Mouse (Mus musculus) C2C12 (cell line): ENCODE data around the gene Cdk5r1. TPM values are rescaled to one million over a fixed set of nuclear protein-coding genes. Genes with fewer than 3 reads are reported as not detected.

Experiments
- H3K27me3 ChIP-seq: one replicate; pipeline ENCODE4 v1.6.1; 2011; ENCODE audit not compliant: control insufficient read depth, insufficient read depth, insufficient read length
- H3K36me3 ChIP-seq: one replicate; pipeline ENCODE4 v1.6.1; 2011; ENCODE audit not compliant: control insufficient read depth, insufficient read depth
- H3K4me3 ChIP-seq: one replicate; pipeline ENCODE4 v1.5.1; 2011; ENCODE audit warnings: mild to moderate bottlenecking, control low read depth; ENCODE audit not compliant: poor library complexity, insufficient read depth, severe bottlenecking
- H3K79me2 ChIP-seq: one replicate; pipeline ENCODE4 v1.6.1; 2011; ENCODE audit not compliant: control insufficient read depth, insufficient read depth
- H3K79me3 ChIP-seq: one replicate; pipeline ENCODE4 v1.6.1; 2011; ENCODE audit warnings: low read depth, control low read depth
- H3ac ChIP-seq: one replicate; pipeline ENCODE3; 2011; ENCODE audit warnings: low read depth; ENCODE audit not compliant: control insufficient read depth, insufficient read length
- CEBPB ChIP-seq: IDR thresholded peaks from one replicate; pipeline ENCODE4 v1.6.1; 2011; ENCODE audit warnings: low read depth, mild to moderate bottlenecking, control low read depth, moderate library complexity
- CTCF ChIP-seq: IDR thresholded peaks from one replicate; pipeline ENCODE4 v1.5.1; 2011; ENCODE audit not compliant: control insufficient read depth, insufficient read depth, insufficient read length
- FOSL1 ChIP-seq: IDR thresholded peaks from one replicate; pipeline ENCODE4 v1.8.0; 2011; ENCODE audit warnings: mild to moderate bottlenecking, low read length; ENCODE audit not compliant: poor library complexity, insufficient read depth, severe bottlenecking
- MAX ChIP-seq: IDR thresholded peaks from one replicate; pipeline ENCODE4 v1.6.1; 2011; ENCODE audit warnings: mild to moderate bottlenecking, control low read depth
- MYOD1 ChIP-seq: IDR thresholded peaks from one replicate; pipeline ENCODE4 v1.6.1; 2011; ENCODE audit warnings: low read depth; ENCODE audit not compliant: control insufficient read depth, insufficient read length
- MYOG ChIP-seq: IDR thresholded peaks from one replicate; pipeline ENCODE4 v1.6.1; 2011; ENCODE audit not compliant: control insufficient read depth, insufficient read length; ENCODE audit errors: extremely low read depth
- USF1 ChIP-seq: IDR thresholded peaks from one replicate; pipeline ENCODE4 v1.6.1; 2011; ENCODE audit warnings: low read depth, mild to moderate bottlenecking, control low read depth, moderate library complexity
- polyA plus RNA-seq: library from polyadenylated mRNA; unstranded; fragments of >200 nt; fragmentation: generic; extraction: Trizol; gene quantifications from one replicate; pipeline ENCODE4 v1.2.1, GENCODE M21; 2012; ENCODE audit warnings: missing spikeins

Cdk5r1 gene
- polyA plus RNA-seq, 1 experiment = 4.7 TPM

- TF ChIP-seq CEBPB (no peak), MYOG (no peak), CTCF (no peak), MYOD1 (no peak), USF1 (no peak), MAX (no peak), FOSL1 (no peak)
- H3ac ChIP-seq = no peak overlapping the region
- peaks cover 50% of the 10 kb centered on the region for H3K79me2 ChIP-seq
- peaks cover 30% of the 10 kb centered on the region for H3K36me3 ChIP-seq
- H3K79me3 ChIP-seq = peaks cover 31% of the 10 kb centered on the region
- H3K27me3 ChIP-seq = no peaks in the 10 kb centered on the region
- no peak overlapping the region for H3K4me3 ChIP-seq
These were observed 2.6 kb downstream of the Cdk5r1 start for GRCm38 (mm10) chr11:80479425-80479824.

- no peaks in the 10 kb centered on the region for H3K27me3 ChIP-seq
- H3ac ChIP-seq = no peak overlapping the region
- H3K36me3 ChIP-seq = peaks cover 27% of the 10 kb centered on the region
- H3K4me3 ChIP-seq = no peak overlapping the region
- TF ChIP-seq FOSL1 (no peak), MAX (no peak), MYOD1 (no peak), USF1 (no peak), CTCF (no peak)
- peaks cover 50% of the 10 kb centered on the region for H3K79me2 ChIP-seq
- peaks cover 31% of the 10 kb centered on the region for H3K79me3 ChIP-seq
These were observed 3.4 kb downstream of the Cdk5r1 start for GRCm38 (mm10) chr11:80479906-80480866.

GRCm38 (mm10) chr11:80481409-80482050 is 4.7 kb downstream of the Cdk5r1 start:
- H3K27me3 ChIP-seq = no peaks in the 10 kb centered on the region
- peaks cover 31% of the 10 kb centered on the region for H3K79me3 ChIP-seq
- peaks cover 27% of the 10 kb centered on the region for H3K36me3 ChIP-seq
- no peak overlapping the region for H3K4me3 ChIP-seq
- TF ChIP-seq CEBPB (no peak), USF1 (no peak), MYOG (no peak), FOSL1 (no peak), MAX (no peak), CTCF (no peak), MYOD1 (no peak)
- H3K79me2 ChIP-seq = peaks cover 50% of the 10 kb centered on the region
- no peak overlapping the region for H3ac ChIP-seq

GRCm38 (mm10) chr11:80482347-80482746 is 5.5 kb downstream of the Cdk5r1 start:
- Histone ChIP-seq H3K79me2 (peaks cover 45% of the 10 kb centered on the region), H3K79me3 (peaks cover 31% of the 10 kb centered on the region), H3K27me3 (no peaks in the 10 kb centered on the region), H3K36me3 (peaks cover 27% of the 10 kb centered on the region), H3ac (no peak overlapping the region), H3K4me3 (no peak overlapping the region)
- no peak for TF ChIP-seq CEBPB
- TF ChIP-seq USF1 = no peak
- TF ChIP-seq MYOD1 = no peak

GRCm38 (mm10) chr11:80482921-80483320 is 6.1 kb downstream of the Cdk5r1 start:
- no peak overlapping the region for H3ac ChIP-seq
- H3K4me3 ChIP-seq = no peak overlapping the region
- H3K79me3 ChIP-seq = peaks cover 25% of the 10 kb centered on the region
- H3K79me2 ChIP-seq = peaks cover 39% of the 10 kb centered on the region
- H3K36me3 ChIP-seq = peaks cover 25% of the 10 kb centered on the region
- H3K27me3 ChIP-seq = no peaks in the 10 kb centered on the region
- TF ChIP-seq MYOG = no peak
- no peak for TF ChIP-seq CTCF
- TF ChIP-seq MYOD1 = no peak
- no peak for TF ChIP-seq FOSL1
- TF ChIP-seq USF1 = no peak
- no peak for TF ChIP-seq MAX
- TF ChIP-seq CEBPB = no peak
